Mouse (Mus musculus) hindbrain, embryonic 11.5 days (tissue): ENCODE data around the gene Icam5. TPM values are rescaled to one million over a fixed set of nuclear protein-coding genes. Genes with fewer than 3 reads are reported as not detected.

Experiments
- ATAC-seq: fragments of 200-750 bp; cut with Nextera tagmentation; 2 replicates; pipeline ENCODE4 v1.8.0; 2017; ENCODE audit warnings: mild to moderate bottlenecking, moderate TSS enrichment, moderate library complexity; ENCODE audit not compliant: low FRiP score
- DNase-seq: peaks from one replicate; pipeline ENCODE4 v3.0.0-alpha.2; 2015; ENCODE audit warnings: low spot score
- H3K27ac ChIP-seq: fragments of 300-500 bp; sonication (generic); 2 replicates; pipeline ENCODE4 v1.5.1; 2014; ENCODE audit warnings: mild to moderate bottlenecking, low read depth, low read length
- H3K27me3 ChIP-seq: fragments of 300-500 bp; sonication (generic); 2 replicates; pipeline ENCODE4 v1.6.1; 2014; ENCODE audit warnings: mild to moderate bottlenecking, low read length, moderate library complexity, mixed read lengths; ENCODE audit not compliant: control insufficient read depth, insufficient read depth
- H3K36me3 ChIP-seq: fragments of 300-500 bp; sonication (generic); 2 replicates; pipeline ENCODE4 v1.6.1; 2014; ENCODE audit warnings: mild to moderate bottlenecking, low read length, moderate library complexity, mixed read lengths; ENCODE audit not compliant: control insufficient read depth, insufficient read depth
- H3K4me1 ChIP-seq: fragments of 300-500 bp; sonication (generic); replicated peaks from 2 replicates; pipeline ENCODE4 v1.6.1; 2014; ENCODE audit warnings: low read length, mixed read lengths; ENCODE audit not compliant: control insufficient read depth, insufficient read depth
- H3K4me2 ChIP-seq: fragments of 300-500 bp; sonication (generic); replicated peaks from 2 replicates; pipeline ENCODE4 v1.6.1; 2014; ENCODE audit warnings: mild to moderate bottlenecking, low read depth, low read length
- H3K4me3 ChIP-seq: fragments of 300-500 bp; sonication (generic); 2 replicates; pipeline ENCODE4 v1.5.1; 2014; ENCODE audit warnings: low read depth, low read length
- H3K9ac ChIP-seq: fragments of 300-500 bp; sonication (generic); 2 replicates; pipeline ENCODE4 v1.6.1; 2014; ENCODE audit warnings: low read depth, low read length
- H3K9me3 ChIP-seq: fragments of 300-500 bp; sonication (generic); 2 replicates; pipeline ENCODE4 v1.6.1; 2016; ENCODE audit warnings: low read length; ENCODE audit not compliant: control insufficient read depth
- whole genome bisulfite sequencing: fragments of 180-500 bp; shearing (Covaris S2); extraction: QIAGEN DNeasy Blood & Tissue Kit; methylation state at CpG from one replicate; pipeline ENCODE4 v1.1.7; 2014; 5-methylcytosine and 5-hydroxymethylcytosine counted together
- polyA plus RNA-seq: library from polyadenylated mRNA; unstranded; fragments of >200 nt; fragmentation: Nextera tagmentation; extraction: Ambion mirVana; gene quantifications from 2 replicates; pipeline ENCODE4 v1.2.1, GENCODE M21; 2014

The Icam5 gene
- polyA plus RNA-seq, 1 experiment from 2014 or later = not detected

DNA sequence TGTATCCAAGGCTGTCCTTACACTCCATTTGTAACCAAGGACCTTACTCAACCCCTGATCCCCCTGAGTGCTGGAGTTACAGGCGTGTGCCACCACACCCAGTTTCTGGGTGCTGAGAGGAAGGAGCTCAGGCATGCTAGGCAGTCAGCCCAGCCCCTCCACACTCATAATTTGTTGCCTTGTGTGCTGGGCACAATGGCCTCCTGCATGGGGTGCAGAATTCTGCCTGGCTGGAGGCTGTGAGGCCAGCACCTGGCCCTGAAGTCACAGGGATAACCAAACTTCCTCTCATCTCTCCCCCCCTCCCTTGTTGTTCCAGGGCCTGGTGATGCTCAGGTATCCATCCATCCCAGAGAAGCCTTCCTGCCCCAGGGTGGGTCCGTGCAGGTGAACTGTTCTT lies 13.3 kb upstream of the Icam5 start:
- H3K9ac ChIP-seq = no peak overlapping the region
- no peak overlapping the region for H3K4me3 ChIP-seq
- no peaks in the 10 kb centered on the region for H3K9me3 ChIP-seq
- no peak overlapping the region for H3K27ac ChIP-seq
- no peaks in the 10 kb centered on the region for H3K36me3 ChIP-seq
- H3K27me3 ChIP-seq = peaks cover 36% of the 10 kb centered on the region
- DNase-seq = no peak
- WGBS = 64% methylated on average over 2 of the region's 2 CpGs
- H3K4me1 ChIP-seq = no peaks in the 10 kb centered on the region
- ATAC-seq = no peak
- H3K4me2 ChIP-seq = no peak overlapping the region

DNA sequence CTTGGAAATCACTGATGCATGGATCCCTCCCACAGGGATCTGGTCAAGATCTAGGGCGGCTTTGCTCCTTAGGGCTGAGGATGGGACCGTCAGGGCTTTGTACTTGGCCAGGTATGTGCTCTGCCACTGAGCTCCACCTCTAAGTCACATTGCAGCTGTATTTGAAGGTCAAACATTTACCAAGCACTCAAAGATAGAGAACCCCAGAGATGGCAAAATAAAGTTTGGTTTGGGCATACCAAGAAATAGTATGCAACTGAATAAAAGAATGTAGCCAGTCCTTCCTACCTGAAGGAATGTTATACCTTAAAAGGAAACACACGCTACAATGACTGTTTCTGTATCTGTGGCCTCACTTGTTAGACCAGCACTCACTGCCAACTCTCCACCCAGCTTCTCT lies 10.5 kb upstream of the Icam5 start:
- no peak for ATAC-seq
- no peaks in the 10 kb centered on the region for H3K36me3 ChIP-seq
- no peak overlapping the region for H3K4me2 ChIP-seq
- H3K9me3 ChIP-seq = no peaks in the 10 kb centered on the region
- WGBS = 76% methylated on average over 3 of the region's 3 CpGs
- no peak for DNase-seq
- H3K9ac ChIP-seq = no peak overlapping the region
- no peak overlapping the region for H3K4me3 ChIP-seq
- H3K4me1 ChIP-seq = no peaks in the 10 kb centered on the region
- no peak overlapping the region for H3K27ac ChIP-seq
- H3K27me3 ChIP-seq = peaks cover 15% of the 10 kb centered on the region

DNA sequence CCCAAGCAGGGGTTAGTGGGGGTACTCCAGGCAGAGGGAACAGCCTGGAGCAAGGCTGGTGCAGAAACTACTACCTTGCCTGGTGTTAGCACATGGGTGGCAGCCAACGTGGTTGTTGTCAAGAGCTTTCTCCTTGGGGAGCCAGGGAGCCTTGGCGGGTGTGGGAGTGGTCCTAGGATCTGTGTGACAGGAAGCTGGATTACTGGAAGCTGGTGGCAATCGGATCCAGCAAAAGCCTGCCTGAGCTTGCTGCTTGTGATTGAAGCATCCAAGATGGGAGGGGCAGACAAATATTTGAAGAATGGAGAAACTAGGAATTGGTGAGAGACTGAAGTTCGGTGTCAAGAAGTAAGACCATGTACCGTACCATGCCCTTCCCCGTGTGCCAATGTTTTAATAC lies 9.6 kb upstream of the Icam5 start:
- no peak overlapping the region for H3K27ac ChIP-seq
- H3K36me3 ChIP-seq = no peaks in the 10 kb centered on the region
- WGBS = 68% methylated on average over 6 of the region's 6 CpGs
- no peak overlapping the region for H3K4me2 ChIP-seq
- H3K9me3 ChIP-seq = no peaks in the 10 kb centered on the region
- H3K4me1 ChIP-seq = no peaks in the 10 kb centered on the region
- no peak overlapping the region for H3K9ac ChIP-seq
- DNase-seq = no peak
- H3K4me3 ChIP-seq = no peak overlapping the region
- no peak for ATAC-seq
- H3K27me3 ChIP-seq = peaks cover 9% of the 10 kb centered on the region

DNA sequence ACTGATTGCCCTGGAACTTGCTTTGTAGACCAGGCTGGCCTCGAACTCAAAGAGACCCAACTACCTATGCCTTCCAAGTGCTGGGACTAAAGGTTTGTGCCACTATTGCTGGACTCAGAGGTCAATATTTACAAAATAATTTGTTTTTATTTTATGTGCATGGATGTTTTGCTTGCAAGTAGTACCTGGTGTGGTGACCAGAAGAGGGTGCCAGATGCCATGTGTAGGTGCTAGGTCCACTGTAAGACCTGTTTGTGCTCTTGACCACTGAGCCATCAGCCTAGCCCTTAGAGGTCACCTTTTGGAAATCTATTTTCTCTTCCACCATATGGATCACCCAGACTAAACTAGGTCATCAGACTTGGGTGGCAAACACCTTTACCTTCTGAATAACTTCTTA lies 9.1 kb upstream of the Icam5 start:
- H3K27me3 ChIP-seq = peaks cover 5% of the 10 kb centered on the region

DNA sequence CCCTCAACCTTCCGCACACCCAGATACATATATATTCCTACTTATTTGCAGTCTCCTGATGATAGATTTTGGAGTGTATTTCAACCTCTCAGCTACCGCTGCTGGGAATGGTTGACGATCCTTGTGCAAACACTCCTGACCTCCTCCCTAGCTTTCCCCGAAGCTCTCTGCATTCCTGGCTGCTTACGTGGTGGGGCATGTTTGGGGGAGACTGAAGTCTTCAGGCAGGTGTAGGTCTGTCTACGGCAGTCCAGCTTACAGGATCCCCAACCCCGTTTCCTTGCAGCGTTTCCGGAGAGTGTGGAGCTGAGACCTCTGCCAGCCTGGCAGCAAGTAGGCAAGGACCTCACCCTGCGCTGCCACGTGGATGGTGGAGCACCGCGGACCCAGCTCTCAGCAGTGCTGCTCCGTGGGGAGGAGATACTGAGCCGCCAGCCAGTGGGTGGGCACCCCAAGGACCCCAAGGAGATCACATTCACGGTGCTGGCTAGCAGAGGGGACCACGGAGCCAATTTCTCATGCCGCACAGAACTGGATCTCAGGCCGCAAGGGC lies 6.5 kb upstream of the Icam5 start:
- WGBS = 72% methylated on average over 19 of the region's 19 CpGs
- H3K27me3 ChIP-seq = peaks cover 22% of the 10 kb centered on the region
- H3K9ac ChIP-seq = no peak overlapping the region
- no peak for ATAC-seq
- DNase-seq = no peak
- no peak overlapping the region for H3K4me2 ChIP-seq
- no peaks in the 10 kb centered on the region for H3K9me3 ChIP-seq
- H3K27ac ChIP-seq = no peak overlapping the region
- no peak overlapping the region for H3K4me3 ChIP-seq
- H3K36me3 ChIP-seq = no peaks in the 10 kb centered on the region
- peaks cover 2% of the 10 kb centered on the region; the same call in 1 of the 2 replicates for H3K4me1 ChIP-seq

More for the DNA sequence above, 9.1 kb upstream of the Icam5 start:
- Histone ChIP-seq H3K4me3 (no peak overlapping the region), H3K27ac (no peak overlapping the region), H3K4me1 (no peaks in the 10 kb centered on the region), H3K9me3 (no peaks in the 10 kb centered on the region), H3K36me3 (no peaks in the 10 kb centered on the region), H3K4me2 (no peak overlapping the region), H3K9ac (no peak overlapping the region)
- no peak for ATAC-seq
- WGBS = 88% methylated on average over 1 of the region's 1 CpGs
- no peak for DNase-seq

DNA sequence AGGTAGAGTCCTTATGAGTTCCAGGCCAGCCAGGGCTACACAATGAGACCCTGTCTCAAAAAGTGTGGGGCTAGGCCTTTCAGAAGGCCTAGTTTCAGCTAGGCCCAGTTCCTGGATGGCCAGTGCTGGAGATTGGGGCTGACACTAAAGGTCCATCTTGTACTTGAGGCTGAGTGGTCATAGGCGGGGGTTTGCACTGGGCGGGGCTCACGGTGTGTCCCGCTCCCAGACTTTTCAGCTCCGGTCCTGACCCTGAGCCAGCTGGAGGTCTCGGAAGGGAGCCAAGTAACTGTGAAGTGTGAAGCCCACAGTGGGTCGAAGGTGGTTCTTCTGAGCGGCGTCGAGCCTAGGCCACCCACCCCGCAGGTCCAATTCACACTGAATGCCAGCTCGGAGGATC lies 5.0 kb upstream of the Icam5 start:
- H3K9ac ChIP-seq = no peak overlapping the region
- H3K4me2 ChIP-seq = no peak overlapping the region
- peaks cover 2% of the 10 kb centered on the region; the same call in 1 of the 2 replicates for H3K4me1 ChIP-seq
- H3K27ac ChIP-seq = no peak overlapping the region
- no peaks in the 10 kb centered on the region for H3K9me3 ChIP-seq
- WGBS = 78% methylated on average over 12 of the region's 12 CpGs
- no peak for DNase-seq
- H3K36me3 ChIP-seq = no peaks in the 10 kb centered on the region
- ATAC-seq = no peak
- H3K4me3 ChIP-seq = no peak overlapping the region
- H3K27me3 ChIP-seq = peaks cover 34% of the 10 kb centered on the region

DNA sequence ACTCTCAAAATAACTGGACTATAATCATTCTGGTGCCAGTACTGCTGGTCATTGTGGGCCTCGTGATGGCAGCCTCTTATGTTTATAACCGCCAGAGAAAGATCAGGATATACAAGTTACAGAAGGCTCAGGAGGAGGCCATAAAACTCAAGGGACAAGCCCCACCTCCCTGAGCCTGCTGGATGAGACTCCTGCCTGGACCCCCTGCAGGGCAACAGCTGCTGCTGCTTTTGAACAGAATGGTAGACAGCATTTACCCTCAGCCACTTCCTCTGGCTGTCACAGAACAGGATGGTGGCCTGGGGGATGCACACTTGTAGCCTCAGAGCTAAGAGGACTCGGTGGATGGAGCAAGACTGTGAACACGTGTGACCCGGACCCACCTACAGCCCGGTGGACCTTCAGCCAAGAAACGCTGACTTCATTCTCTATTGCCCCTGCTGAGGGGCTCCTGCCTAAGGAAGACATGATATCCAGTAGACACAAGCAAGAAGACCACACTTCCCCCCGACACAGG lies 4.0 kb upstream of the Icam5 start:
- DNase-seq (no peak), ATAC-seq (no peak)
- Histone ChIP-seq H3K4me2 (no peak overlapping the region), H3K4me3 (no peak overlapping the region), H3K36me3 (no peaks in the 10 kb centered on the region), H3K4me1 (peaks cover 2% of the 10 kb centered on the region; the same call in 1 of the 2 replicates), H3K27me3 (peaks cover 44% of the 10 kb centered on the region), H3K9ac (no peak overlapping the region), H3K9me3 (no peaks in the 10 kb centered on the region), H3K27ac (no peak overlapping the region)
- WGBS = 53% methylated on average over 8 of the region's 8 CpGs

DNA sequence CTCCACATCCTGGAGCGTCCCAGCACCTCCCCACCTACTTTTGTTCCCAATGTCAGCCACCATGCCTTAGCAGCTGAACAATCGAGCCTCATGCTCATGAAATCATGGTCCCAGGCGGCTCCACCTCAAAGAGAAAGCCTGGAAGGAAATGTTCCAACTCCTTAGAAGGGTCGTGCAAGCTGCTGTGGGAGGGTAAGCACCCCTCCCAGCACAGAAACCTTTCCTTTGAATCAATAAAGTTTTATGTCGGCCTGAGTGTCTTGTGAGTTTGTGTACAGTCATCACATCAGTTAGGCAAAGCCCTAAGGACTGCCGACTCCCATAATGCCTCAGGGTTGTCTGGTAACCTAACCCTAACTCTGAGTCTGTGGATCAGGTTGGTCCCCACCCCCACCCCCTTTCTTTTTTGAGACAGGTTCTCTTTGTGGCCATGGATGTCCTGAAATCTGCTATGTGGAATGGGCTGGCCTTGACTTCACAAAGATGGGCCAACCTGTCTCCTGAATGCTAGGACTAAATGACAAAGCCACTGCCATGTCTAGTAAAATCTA lies 3.2 kb upstream of the Icam5 start:
- peaks cover 52% of the 10 kb centered on the region for H3K27me3 ChIP-seq
- H3K9me3 ChIP-seq = no peaks in the 10 kb centered on the region
- H3K9ac ChIP-seq = no peak overlapping the region
- WGBS = 65% methylated on average over 6 of the region's 6 CpGs
- H3K4me3 ChIP-seq = no peak overlapping the region
- H3K27ac ChIP-seq = no peak overlapping the region
- no peaks in the 10 kb centered on the region for H3K36me3 ChIP-seq
- ATAC-seq = no peak
- H3K4me2 ChIP-seq = no peak overlapping the region
- no peak for DNase-seq
- peaks cover 4% of the 10 kb centered on the region; the same call in 1 of the 2 replicates for H3K4me1 ChIP-seq
